Mouse (Mus musculus) liver, postnatal 0 days (tissue): ENCODE measurements at regions not wholly inside any gene's neighbourhood (a gene's known extent, or its start where the extent isn't known, plus 50 kb on each side); places are given as distances from the start of the nearest gene placed in this dataset.

Experiments used
- ATAC-seq: fragments of 200-750 bp; cut with Nextera tagmentation; 2 replicates; pipeline ENCODE4 v1.8.0; 2017; ENCODE audit warnings: mild to moderate bottlenecking, moderate library complexity
- DNase-seq: peaks from one replicate; pipeline ENCODE4 v3.0.0-alpha.2; 2016
- H3K27ac ChIP-seq: fragments of 300-500 bp; sonication (generic); 2 replicates; pipeline ENCODE4 v1.5.1; 2014; ENCODE audit warnings: antibody characterized with exemption, moderate library complexity, mild to moderate bottlenecking, low read depth
- H3K27me3 ChIP-seq: fragments of 300-500 bp; sonication (generic); 2 replicates; pipeline ENCODE4 v1.6.1; 2014; ENCODE audit warnings: low read length, control low read depth, mixed read lengths; ENCODE audit not compliant: insufficient read depth
- H3K36me3 ChIP-seq: fragments of 300-500 bp; sonication (generic); replicated peaks from 2 replicates; pipeline ENCODE4 v1.6.1; 2014; ENCODE audit warnings: mild to moderate bottlenecking, control low read depth, low read length, moderate library complexity, mixed read lengths; ENCODE audit not compliant: insufficient read depth
- H3K4me1 ChIP-seq: fragments of 300-500 bp; sonication (generic); 2 replicates; pipeline ENCODE4 v1.6.1; 2014; ENCODE audit warnings: antibody characterized with exemption, mild to moderate bottlenecking, control low read depth; ENCODE audit not compliant: insufficient read depth
- H3K4me2 ChIP-seq: fragments of 300-500 bp; sonication (generic); 2 replicates; pipeline ENCODE4 v1.6.1; 2014; ENCODE audit warnings: low read depth, mild to moderate bottlenecking, low read length, moderate library complexity, mixed read lengths
- H3K4me3 ChIP-seq: fragments of 300-500 bp; sonication (generic); 2 replicates; pipeline ENCODE4 v1.5.1; 2014; ENCODE audit warnings: low read depth, low read length
- H3K9ac ChIP-seq: fragments of 300-500 bp; sonication (generic); replicated peaks from 2 replicates; pipeline ENCODE4 v1.6.1; 2014; ENCODE audit warnings: mild to moderate bottlenecking, moderate library complexity
- H3K9me3 ChIP-seq: fragments of 300-500 bp; sonication (generic); 2 replicates; pipeline ENCODE4 v1.6.1; 2016; ENCODE audit warnings: mild to moderate bottlenecking, control low read depth, low read length, mixed read lengths
- CTCF ChIP-seq: sonication (generic); IDR thresholded peaks from 2 replicates; pipeline ENCODE4 v1.5.1; 2016; ENCODE audit warnings: antibody characterized with exemption, low read depth
- EP300 ChIP-seq: IDR thresholded peaks from 2 replicates; pipeline ENCODE4 v1.6.1; 2016; ENCODE audit warnings: antibody characterized with exemption, low read depth, mild to moderate bottlenecking
- WGBS: fragments of 180-500 bp; shearing (Covaris S2); extraction: QIAGEN DNeasy Blood & Tissue Kit; methylation state at CpG from one replicate; pipeline ENCODE4 v1.1.7; 2014; ENCODE audit not compliant: insufficient replicate concordance; 5-methylcytosine and 5-hydroxymethylcytosine counted together

DNA sequence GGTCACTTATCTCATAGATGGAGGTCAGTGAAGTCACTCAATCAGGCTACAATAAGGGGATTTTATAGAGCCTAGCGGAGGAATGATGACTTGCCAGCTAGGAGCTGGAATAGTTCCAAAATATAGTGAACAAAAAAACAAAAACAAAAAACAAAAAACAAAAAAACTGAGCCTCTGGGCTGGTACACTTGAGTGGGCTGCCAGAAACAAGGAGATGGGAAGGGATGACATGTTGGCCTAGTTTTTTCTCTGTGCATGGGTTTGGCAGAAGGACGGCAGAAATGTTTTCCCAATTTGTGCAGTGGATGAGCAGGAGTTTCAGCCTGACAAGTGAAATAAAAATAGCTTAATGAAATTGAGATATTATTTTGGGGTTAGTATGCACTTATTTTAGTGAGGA lies 57.6 kb upstream of the Manea start:
- H3K27ac ChIP-seq, result no peak overlapping the region
- H3K36me3 ChIP-seq, result no peaks in the 10 kb centered on the region
- H3K9ac ChIP-seq, result no peak overlapping the region
- TF ChIP-seq CTCF (no peak), EP300 (no peak)
- no peak overlapping the region for H3K4me2 ChIP-seq
- H3K27me3 ChIP-seq, result no peaks in the 10 kb centered on the region
- 82% methylated on average over 2 of the region's 2 CpGs for whole genome bisulfite sequencing
- ATAC-seq, result no peak
- no peaks in the 10 kb centered on the region for H3K4me1 ChIP-seq
- H3K4me3 ChIP-seq, result no peak overlapping the region
- DNase-seq, result no peak
- H3K9me3 ChIP-seq, result no peaks in the 10 kb centered on the region

DNA sequence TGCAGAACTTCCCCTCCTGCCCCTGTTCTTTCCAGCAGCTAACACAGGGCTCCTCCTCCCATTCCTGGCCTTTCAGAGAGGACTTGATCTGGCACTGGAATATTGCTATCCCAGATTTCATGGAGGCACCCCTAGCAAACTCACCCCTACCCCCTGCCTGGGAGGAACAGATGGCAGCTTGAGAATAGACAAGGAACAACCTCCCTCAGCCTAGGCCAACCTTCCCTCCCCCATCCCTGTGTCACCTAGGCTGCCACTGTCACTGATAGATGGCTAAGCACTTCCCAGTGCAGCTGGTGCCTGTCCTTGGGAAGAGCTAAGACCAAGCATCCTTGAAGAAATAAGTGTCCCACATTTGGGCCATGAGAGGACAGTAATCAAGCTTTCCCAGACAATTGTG lies 55.5 kb upstream of the Manea start:
- Histone ChIP-seq H3K9me3 (no peaks in the 10 kb centered on the region), H3K36me3 (no peaks in the 10 kb centered on the region), H3K27me3 (no peaks in the 10 kb centered on the region), H3K9ac (no peak overlapping the region), H3K4me1 (no peaks in the 10 kb centered on the region), H3K4me3 (no peak overlapping the region), H3K4me2 (no peak overlapping the region), H3K27ac (no peak overlapping the region)
- ATAC-seq (no peak), DNase-seq (no peak)
- TF ChIP-seq EP300, result no peak
- TF ChIP-seq CTCF, result no peak
